12 mouse cellular contexts compared by ENCODE assay signal in genomic region chr16:34473891-34474290, GRCm38 (mm10).
DNase-seq lines count a peak whose midpoint lies in the region; ATAC-seq and TF ChIP-seq lines count a peak whose summit lies in the region.
"Had no signal": no experiment of that assay in that cellular context is flagged by ENCODE, and none has a peak within 500 bp of the region (broad histone marks: within the 10 kb centered on the region; RNA-seq: fewer than 3 reads in every experiment).

No protein-coding gene starts in this region.

- ATAC-seq in hindbrain, embryonic 14.5 days (ENCODE audit: low FRiP score) = no peak
- no peak for ATAC-seq in hindbrain, embryonic 12.5 days (ENCODE audit: low FRiP score)

- H3K4me1 ChIP-seq in hindbrain, embryonic 10.5 days (replicated peaks) = peaks cover 64% of the 10 kb centered on the region
- peaks cover 64% of the 10 kb centered on the region for H3K4me1 ChIP-seq in hindbrain, embryonic 14.5 days (replicated peaks; ENCODE audit: control insufficient read depth, insufficient read depth, low read length)
- H3K4me1 ChIP-seq in hindbrain, embryonic 12.5 days = peaks cover 65% of the 10 kb centered on the region
- H3K4me1 ChIP-seq in olfactory bulb, adult 2 months (ENCODE audit: control insufficient read depth, insufficient read depth, low read length) = peaks cover 55% of the 10 kb centered on the region

- WGBS in hindbrain, embryonic 10.5 days = 51% methylated on average over 4 of the region's 4 CpGs
- 41% methylated on average over 4 of the region's 4 CpGs for WGBS in hindbrain, embryonic 14.5 days
- 48% methylated on average over 4 of the region's 4 CpGs for WGBS in hindbrain, embryonic 12.5 days
- WGBS in olfactory bulb, adult 2 months = 42% methylated on average over 4 of the region's 4 CpGs

- H3K9ac ChIP-seq in hindbrain, embryonic 14.5 days = no peak overlapping the region
- H3K9ac ChIP-seq in hindbrain, embryonic 12.5 days = no peak overlapping the region
- H3K9ac ChIP-seq: limb, embryonic 12.5 days had no signal

- TF ChIP-seq POLR2A in olfactory bulb, adult 2 months (IDR thresholded peaks at IDR 0.05; ENCODE audit: insufficient read depth, low read depth, low read length) = no peak

- H3K36me3 ChIP-seq in hindbrain, embryonic 10.5 days = no peaks in the 10 kb centered on the region
- no peaks in the 10 kb centered on the region for H3K36me3 ChIP-seq in hindbrain, embryonic 14.5 days (replicated peaks; ENCODE audit: control insufficient read depth, insufficient read depth)
- 0 out of 2 replicates have a peak, but pooled peaks cover 5% of the 10 kb centered on the region for H3K36me3 ChIP-seq in hindbrain, embryonic 12.5 days
- H3K36me3 ChIP-seq: limb, embryonic 12.5 days had no signal

- H3K27ac ChIP-seq in hindbrain, embryonic 10.5 days = peak overlapping the region; percentile 64
- H3K27ac ChIP-seq in hindbrain, embryonic 14.5 days = no peak overlapping the region
- peak overlapping the region; percentile 23; the same call in 1 of the 2 replicates for H3K27ac ChIP-seq in hindbrain, embryonic 12.5 days
- H3K27ac ChIP-seq in olfactory bulb, adult 2 months (ENCODE audit: insufficient read depth, low read depth, low read length) = peak overlapping the region; percentile 78
- H3K27ac ChIP-seq: limb, embryonic 12.5 days had no signal

- DNase-seq in hindbrain, embryonic 10.5 days (ENCODE audit: low spot score) = no peak
- DNase-seq in hindbrain, embryonic 14.5 days (ENCODE audit: low spot score) = no peak
- peak; percentile 46 for DNase-seq in right cerebral cortex, postnatal 14 days
- DNase-seq in right cerebral cortex, postnatal 36 days (ENCODE audit: low spot score in 2 of 2) = no peak
- no peak for DNase-seq in adrenal gland, adult 8-10 months
- no peak for DNase-seq in B cell, adult 2 months
- DNase-seq: cerebellum, postnatal 14 days; heart, postnatal 36 days; kidney, adult 11 months had no signal

- no peaks in the 10 kb centered on the region for H3K9me3 ChIP-seq in hindbrain, embryonic 10.5 days
- no peaks in the 10 kb centered on the region for H3K9me3 ChIP-seq in hindbrain, embryonic 14.5 days (ENCODE audit: control insufficient read depth, low read length)
- H3K9me3 ChIP-seq in hindbrain, embryonic 12.5 days (replicated peaks) = no peaks in the 10 kb centered on the region
- H3K9me3 ChIP-seq: limb, embryonic 12.5 days had no signal

- H3K27me3 ChIP-seq in hindbrain, embryonic 10.5 days (ENCODE audit: insufficient read depth, poor library complexity, severe bottlenecking) = no peaks in the 10 kb centered on the region
- H3K27me3 ChIP-seq in hindbrain, embryonic 14.5 days (ENCODE audit: control insufficient read depth, insufficient read depth, low read length) = no peaks in the 10 kb centered on the region
- H3K27me3 ChIP-seq in hindbrain, embryonic 12.5 days = no peaks in the 10 kb centered on the region
- H3K27me3 ChIP-seq: limb, embryonic 12.5 days had no signal

- H3K4me2 ChIP-seq in hindbrain, embryonic 14.5 days (replicated peaks) = no peak overlapping the region
- no peak overlapping the region for H3K4me2 ChIP-seq in hindbrain, embryonic 12.5 days (replicated peaks)
- H3K4me2 ChIP-seq: limb, embryonic 12.5 days had no signal

- no peak overlapping the region for H3K4me3 ChIP-seq in hindbrain, embryonic 10.5 days
- H3K4me3 ChIP-seq in hindbrain, embryonic 14.5 days (replicated peaks; ENCODE audit: low read length) = no peak overlapping the region
- no peak overlapping the region for H3K4me3 ChIP-seq in hindbrain, embryonic 12.5 days
- no peak overlapping the region for H3K4me3 ChIP-seq in olfactory bulb, adult 2 months (ENCODE audit: insufficient read depth, low read depth, low read length)
- H3K4me3 ChIP-seq: limb, embryonic 12.5 days had no signal

- no peak for TF ChIP-seq CTCF in olfactory bulb, adult 2 months (IDR thresholded peaks at IDR 0.05; ENCODE audit: insufficient read depth, low read depth, low read length)
